Mouse (Mus musculus): ENCODE measurements around the gene Efcc1.

DNA sequence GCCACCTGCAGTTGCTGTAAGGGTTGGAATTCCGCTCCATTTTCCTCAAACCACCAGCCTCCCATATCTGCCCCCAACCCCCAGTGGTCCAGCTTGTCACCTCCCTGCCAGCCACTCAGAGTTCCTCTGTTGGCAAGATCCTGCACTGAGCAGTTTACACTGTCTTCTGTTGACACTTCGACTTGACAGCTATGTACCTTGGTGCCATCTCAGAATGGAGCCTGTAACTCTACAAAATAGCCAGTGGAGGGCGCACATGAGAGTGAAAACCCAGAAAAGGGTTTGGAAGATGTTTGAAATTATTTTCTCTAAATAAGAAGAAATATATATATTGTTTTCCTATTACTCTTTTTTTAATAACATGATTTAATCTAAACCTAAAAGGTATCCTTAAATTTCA, 24.4 kb upstream of the Efcc1 start:
- no peak for TF ChIP-seq ZNF384 (IDR thresholded peaks at IDR 0.05; ENCODE audit: low read depth, low read length)
- TF ChIP-seq ZC3H11A (IDR thresholded peaks at IDR 0.05; ENCODE audit: borderline replicate concordance, low read depth, low read length), result no peak
- TF ChIP-seq HCFC1 (IDR thresholded peaks at IDR 0.05; ENCODE audit: borderline replicate concordance, insufficient read depth, low read length), result no peak
- TF ChIP-seq CHD2 (IDR thresholded peaks at IDR 0.05; ENCODE audit: low read depth, low read length), result no peak
